Mouse (Mus musculus) retina, postnatal 1 day (tissue): ENCODE results near the gene Ubap2.

ENCODE experiments used
- DNase-seq: peaks from one replicate; pipeline ENCODE4 v3.0.0-alpha.2; 2012

Gene Ubap2

DNA sequence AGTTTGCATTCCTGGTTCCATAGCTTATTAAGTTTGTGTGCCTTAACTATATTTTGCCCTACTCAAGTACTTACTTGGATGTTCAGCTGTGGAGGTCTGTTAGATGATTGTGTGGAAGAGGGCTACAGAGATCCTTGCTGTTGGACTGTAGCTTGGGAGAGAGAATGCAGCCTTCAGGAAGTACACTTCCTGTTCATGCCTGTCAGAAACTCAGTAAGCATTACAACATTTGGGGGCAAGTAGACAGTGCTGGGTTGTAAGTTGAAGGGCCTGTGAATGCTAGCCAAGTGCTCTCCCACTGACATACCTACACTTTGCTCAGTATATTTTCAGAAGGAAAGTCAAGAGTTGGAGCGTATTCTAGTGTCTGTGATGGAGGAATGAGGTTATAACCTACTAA is 116.7 kb downstream of the Ubap2 start:
- DNase-seq, result no peak

- no peak for DNase-seq
These were observed 118.0 kb downstream of the Ubap2 start for GRCm38 (mm10) chr4:41156961-41157360.

GRCm38 (mm10) chr4:41153146-41153545 is 121.8 kb downstream of the Ubap2 start:
- DNase-seq, result no peak

- DNase-seq, result no peak
These were observed 123.8 kb downstream of the Ubap2 start for GRCm38 (mm10) chr4:41151186-41151585.

DNA sequence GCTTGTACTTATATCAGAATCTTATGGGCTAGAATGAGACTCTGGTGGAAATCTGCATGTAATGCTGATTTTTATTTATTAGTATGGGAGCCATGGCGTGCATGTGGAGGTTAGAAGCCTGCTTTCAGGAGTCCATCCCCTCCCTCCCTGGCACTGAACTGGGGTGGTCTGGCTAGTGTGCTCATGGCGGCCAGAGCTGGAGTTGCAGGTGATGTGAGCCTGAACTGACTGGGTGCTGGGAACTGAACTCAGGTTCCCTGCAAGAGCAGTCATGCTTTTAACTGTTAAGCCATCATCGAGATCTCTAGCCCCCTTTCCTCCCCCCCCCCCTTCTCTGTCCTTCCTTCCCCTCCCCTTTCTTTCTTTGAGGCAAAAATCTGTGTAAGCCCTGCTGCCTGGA is 125.1 kb downstream of the Ubap2 start:
- no peak for DNase-seq
